Mouse (Mus musculus) lung, postnatal 0 days (tissue): ENCODE measurements around the gene Ptprq.

Experiments
- CTCF ChIP-seq: IDR thresholded peaks from 2 replicates; pipeline ENCODE4 v1.5.1; 2016; ENCODE audit warnings: antibody characterized with exemption, mild to moderate bottlenecking
- EP300 ChIP-seq: IDR thresholded peaks from 2 replicates; pipeline ENCODE4 v1.6.1; 2016; ENCODE audit warnings: antibody characterized with exemption, mild to moderate bottlenecking, control low read depth

GRCm38 (mm10) chr10:107519216-107519615 lies 200.6 kb downstream of the Ptprq start:
- TF ChIP-seq CTCF (no peak), EP300 (no peak)
